Mouse (Mus musculus) cerebellum, postnatal 36 days (tissue): Measurements from ENCODE around the gene Prom1.

Source experiments
- DNase-seq, 2 experiments: peaks; one replicate each; pipeline ENCODE4 v3.0.0; 2021 to 2022; ENCODE audit warnings: mixed read lengths in 2 of 2

Prom1 gene

DNA sequence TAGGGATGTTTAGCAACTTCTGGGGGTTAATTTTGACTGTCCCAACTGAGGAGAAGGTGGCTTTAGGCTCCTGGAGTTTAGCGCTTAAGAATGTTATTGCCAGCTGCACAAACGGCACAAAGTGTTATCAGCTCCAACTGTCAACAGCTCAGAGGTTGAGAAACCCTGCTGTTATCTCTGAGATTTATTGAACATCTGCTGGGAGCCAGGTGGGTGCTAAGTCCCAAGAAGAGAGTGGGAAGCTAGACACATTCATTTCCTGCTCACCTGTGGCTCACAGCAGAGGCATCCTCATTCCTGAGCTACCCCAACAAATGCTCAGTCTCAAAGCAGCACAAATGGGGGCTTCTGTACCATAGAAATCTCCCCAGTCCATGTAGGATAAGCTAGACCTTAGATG is 130.7 kb downstream of the Prom1 start:
- no peak for DNase-seq

DNA sequence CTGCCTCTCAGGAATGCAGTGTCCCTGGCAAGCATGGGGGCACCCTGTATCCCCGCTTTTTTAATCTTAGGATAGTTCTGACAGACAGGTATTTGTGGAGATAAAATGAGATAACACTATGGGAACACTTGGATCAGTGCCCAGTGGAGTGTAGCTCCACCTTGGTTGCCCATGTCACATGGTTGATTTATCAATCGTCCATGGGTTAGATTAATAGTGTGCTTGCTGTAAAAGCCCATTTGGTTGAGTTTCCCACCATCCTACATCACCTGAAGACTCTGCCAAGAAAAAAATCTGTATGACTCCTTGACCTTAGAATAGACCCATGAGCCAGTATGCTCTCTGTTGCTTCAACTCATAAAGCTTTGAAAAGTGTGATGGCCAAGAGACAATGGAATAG is 131.3 kb downstream of the Prom1 start:
- DNase-seq, result no peak

DNA sequence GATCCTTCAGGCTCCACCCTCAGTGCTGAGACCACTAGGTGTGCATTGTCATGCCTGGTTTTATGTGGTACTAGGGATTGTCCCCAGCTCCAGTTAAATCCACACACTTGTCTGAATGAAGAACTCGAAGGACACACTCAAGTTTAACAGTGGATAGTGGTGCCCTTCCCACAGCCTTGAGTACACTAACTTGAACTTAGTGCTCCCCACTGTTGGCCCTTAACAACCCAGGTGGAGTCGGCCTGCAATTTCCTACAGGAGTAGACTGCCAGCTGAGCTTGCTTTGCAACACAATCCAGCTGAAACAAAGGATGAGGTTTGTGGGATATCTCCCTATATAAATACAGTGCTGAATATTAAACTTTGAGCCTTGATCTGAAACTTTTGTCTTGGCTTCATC is 133.2 kb downstream of the Prom1 start:
- no peak for DNase-seq

DNA sequence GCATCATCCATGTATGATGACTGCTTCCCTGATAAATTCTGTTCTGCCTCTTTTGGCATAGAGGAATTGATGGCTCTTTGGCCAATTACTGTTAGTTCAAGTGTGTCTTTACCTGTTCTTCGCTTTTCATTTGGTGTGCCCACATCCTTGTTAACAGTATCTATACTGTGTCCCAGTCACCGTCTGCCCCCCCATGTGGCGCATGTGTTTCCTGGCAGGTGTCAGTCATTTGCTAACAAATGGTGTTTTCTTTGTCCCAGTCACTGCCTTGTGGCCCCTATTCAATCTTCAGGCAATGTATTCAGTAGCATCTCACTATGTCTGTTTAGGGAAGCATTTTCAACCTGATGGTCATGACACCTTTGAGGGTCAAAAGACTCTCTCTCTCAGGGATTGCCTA is 140.8 kb downstream of the Prom1 start:
- DNase-seq, result no peak

DNA sequence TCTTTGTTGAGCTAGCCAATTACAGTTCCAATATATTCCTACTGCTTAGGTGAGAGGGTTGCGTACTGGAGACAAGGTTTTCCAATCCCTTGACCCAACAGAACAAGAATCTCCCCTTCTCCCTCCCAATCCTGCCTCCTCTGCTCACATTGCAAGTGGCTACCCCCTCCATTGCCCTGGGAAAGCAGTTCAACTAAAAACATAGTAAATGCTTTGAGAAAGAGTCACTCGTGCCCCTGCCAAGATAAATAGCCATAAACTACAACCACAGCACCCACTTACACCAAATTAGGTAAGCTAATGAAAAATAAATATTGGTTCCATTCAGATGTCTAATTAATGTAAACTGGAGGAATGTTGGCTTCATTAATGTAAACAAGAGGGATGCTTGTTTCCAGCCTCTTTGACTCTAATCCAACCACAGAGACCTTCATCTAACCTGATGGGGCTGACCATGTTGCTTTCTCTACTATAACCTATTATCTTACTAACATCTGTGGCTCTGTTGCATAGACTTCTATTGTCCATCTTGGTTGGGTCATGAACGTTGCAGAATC is 141.9 kb downstream of the Prom1 start:
- DNase-seq, result no peak

DNA sequence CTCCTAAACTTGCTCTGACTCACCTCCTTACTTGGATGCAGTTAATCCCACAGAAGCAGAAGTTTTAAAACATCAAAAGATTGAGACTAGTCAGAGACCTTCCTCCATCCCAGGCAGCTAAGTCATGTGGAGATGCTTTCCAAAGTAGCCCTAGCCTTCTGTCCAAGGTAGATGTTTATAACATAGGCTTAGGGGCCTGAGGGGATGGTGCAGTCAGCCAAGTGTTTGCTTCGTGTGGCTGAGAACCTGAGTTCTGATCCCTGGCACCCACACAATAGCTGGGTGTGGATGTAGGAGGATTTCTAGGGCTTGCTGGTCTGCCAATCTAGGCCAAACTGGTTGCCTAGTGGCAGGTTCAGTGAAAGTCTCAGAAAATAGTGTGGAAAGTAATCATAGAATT is 148.6 kb downstream of the Prom1 start:
- DNase-seq, result no peak

DNA sequence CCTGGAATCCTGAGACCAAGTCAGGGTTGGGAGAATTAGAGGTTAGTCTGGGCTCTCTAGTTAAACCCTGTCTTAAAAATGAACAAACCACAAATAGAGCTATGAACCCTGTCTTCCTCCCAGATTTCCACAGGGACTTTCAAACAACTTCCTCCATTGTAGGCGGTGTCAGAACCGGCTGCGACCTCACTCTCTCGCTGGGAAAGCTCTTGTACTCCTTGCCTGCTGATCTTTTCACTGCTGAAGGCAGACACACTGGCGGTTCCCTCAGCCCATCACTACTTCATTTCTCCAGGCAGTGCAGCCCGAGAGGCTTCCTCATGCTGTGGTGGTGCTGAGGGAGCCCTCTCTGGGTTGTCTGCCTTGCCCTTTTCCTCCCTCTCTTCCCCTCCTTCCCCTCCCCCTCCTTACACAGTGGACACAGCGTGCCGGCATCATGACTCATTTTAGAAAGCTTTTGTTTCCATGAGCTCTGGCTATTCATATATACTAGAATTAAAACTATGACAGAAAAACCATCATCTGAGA is 153.0 kb downstream of the Prom1 start:
- DNase-seq, result no peak

DNA sequence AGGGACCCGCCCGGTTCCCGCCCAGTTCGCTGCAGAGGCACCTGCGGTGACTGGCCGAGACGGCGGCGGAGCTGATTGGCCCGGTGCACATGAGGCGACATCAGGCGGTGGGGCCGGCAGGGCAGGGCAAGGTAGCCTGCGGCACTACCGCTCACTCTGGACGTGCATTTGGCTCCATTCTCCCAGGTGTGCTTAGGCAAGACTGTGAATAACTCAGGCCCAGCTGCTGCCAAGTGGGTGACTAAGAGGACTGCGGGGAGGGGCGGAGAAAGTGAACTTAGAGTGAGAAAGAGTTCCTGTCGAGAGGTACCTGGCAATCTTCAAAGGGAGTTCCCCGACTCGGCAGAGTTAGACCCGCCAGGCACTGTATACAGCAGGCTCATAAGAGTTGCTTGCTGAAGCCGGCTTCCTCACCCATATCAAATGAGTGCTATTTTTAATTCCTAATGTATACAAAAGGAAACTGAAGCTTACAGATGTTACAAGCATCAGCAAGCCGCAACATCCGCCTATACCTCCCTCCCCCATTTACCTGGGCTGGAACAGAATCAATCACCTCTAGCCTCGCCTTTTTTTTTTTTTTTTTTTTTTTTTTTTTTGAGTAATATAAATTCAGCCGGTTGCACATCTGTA is 153.6 kb downstream of the Prom1 start:
- peak; percentile 9 to 23 for DNase-seq

DNA sequence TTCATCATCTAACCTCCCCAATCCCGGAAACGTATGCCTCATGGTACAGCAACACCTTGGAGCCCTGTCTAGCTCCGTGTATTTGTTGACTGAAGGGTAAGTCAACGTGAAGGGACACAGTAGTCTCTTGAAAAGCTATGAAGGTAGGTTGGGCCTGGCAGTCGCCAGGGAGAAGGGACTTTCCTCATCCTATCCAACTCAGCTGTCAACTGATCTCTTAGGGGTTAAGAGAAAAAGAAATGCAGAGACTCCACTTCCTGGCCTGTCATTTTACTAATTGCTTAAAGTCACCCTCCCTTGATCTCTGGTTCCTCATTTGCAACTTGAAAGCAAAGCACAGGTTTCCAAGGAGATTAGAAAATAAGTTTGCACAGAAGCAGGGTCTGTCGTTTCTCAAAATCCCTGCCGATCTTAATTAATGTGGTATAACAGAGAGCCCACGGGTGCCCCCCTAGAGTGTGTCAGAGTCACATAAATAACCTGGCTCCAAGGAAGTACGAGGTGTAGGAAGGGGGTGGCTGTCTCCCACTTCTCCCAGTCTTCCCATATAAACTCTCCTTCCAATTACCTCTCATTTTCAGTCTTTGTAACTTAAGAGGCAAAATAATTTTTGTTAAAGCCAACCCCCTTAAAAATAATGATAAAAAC is 154.4 kb downstream of the Prom1 start:
- DNase-seq, result no peak
